Mouse (Mus musculus) cortical plate, adult 2 months (tissue): ENCODE results near the gene Noct.

Experiments
- CTCF ChIP-seq: fragments of 200-500 bp; IDR thresholded peaks from 2 replicates; pipeline ENCODE4 v1.5.1; 2011; ENCODE audit warnings: mild to moderate bottlenecking, control low read depth, low read length; ENCODE audit not compliant: insufficient read depth; ENCODE audit errors: extremely low read depth
- POLR2A ChIP-seq: fragments of 200-500 bp; IDR thresholded peaks from 2 replicates; pipeline ENCODE4 v1.6.1; 2011; ENCODE audit warnings: mild to moderate bottlenecking, low read length, control low read depth; ENCODE audit not compliant: insufficient read depth; ENCODE audit errors: extremely low read depth

GRCm38 (mm10) chr3:51194075-51194474, 30.2 kb upstream of the Noct start:
- TF ChIP-seq CTCF (no peak), POLR2A (no peak)
